Mouse (Mus musculus) lung, embryonic 14.5 days (tissue): ENCODE results near the gene Raly. TPM values are rescaled to one million over a fixed set of nuclear protein-coding genes. Genes with fewer than 3 reads are reported as not detected.

Experiments used
- ATAC-seq: fragments of 200-750 bp; cut with Nextera tagmentation; 2 replicates; pipeline ENCODE4 v1.8.0; 2017; ENCODE audit warnings: mild to moderate bottlenecking, moderate TSS enrichment, moderate library complexity; ENCODE audit not compliant: insufficient read depth
- DNase-seq: peaks from one replicate; pipeline ENCODE4 v3.0.0-alpha.2; 2015
- H3K27ac ChIP-seq: fragments of 300-500 bp; sonication (generic); 2 replicates; pipeline ENCODE4 v1.5.1; 2014; ENCODE audit warnings: low read depth, mild to moderate bottlenecking, moderate library complexity
- H3K27me3 ChIP-seq: fragments of 300-500 bp; sonication (generic); 2 replicates; pipeline ENCODE4 v1.6.1; 2014; ENCODE audit warnings: low read length, control low read depth; ENCODE audit not compliant: insufficient read depth
- H3K36me3 ChIP-seq: fragments of 300-500 bp; sonication (generic); 2 replicates; pipeline ENCODE4 v1.6.1; 2014; ENCODE audit warnings: control low read depth; ENCODE audit not compliant: insufficient read depth
- H3K4me1 ChIP-seq: fragments of 300-500 bp; sonication (generic); 2 replicates; pipeline ENCODE4 v1.6.1; 2014; ENCODE audit warnings: antibody characterized with exemption, control low read depth; ENCODE audit not compliant: insufficient read depth
- H3K4me2 ChIP-seq: fragments of 300-500 bp; sonication (generic); 2 replicates; pipeline ENCODE4 v1.6.1; 2014; ENCODE audit warnings: mild to moderate bottlenecking
- H3K4me3 ChIP-seq: fragments of 300-500 bp; sonication (generic); 2 replicates; pipeline ENCODE4 v1.5.1; 2014; ENCODE audit warnings: low read depth, low read length
- H3K9ac ChIP-seq: fragments of 300-500 bp; sonication (generic); 2 replicates; pipeline ENCODE4 v1.6.1; 2014
- H3K9me3 ChIP-seq: fragments of 300-500 bp; sonication (generic); 2 replicates; pipeline ENCODE4 v1.6.1; 2016; ENCODE audit warnings: low read depth, low read length, control low read depth
- CTCF ChIP-seq: IDR thresholded peaks from 2 replicates; pipeline ENCODE4 v1.5.1; 2016; ENCODE audit warnings: antibody characterized with exemption, low read depth
- WGBS: fragments of 180-500 bp; shearing (Covaris S2); extraction: QIAGEN DNeasy Blood & Tissue Kit; methylation state at CpG from one replicate; pipeline ENCODE4 v1.1.7; 2014; 5-methylcytosine and 5-hydroxymethylcytosine counted together
- polyA plus RNA-seq: library from polyadenylated mRNA; unstranded; fragments of >200 nt; fragmentation: Nextera tagmentation; extraction: Ambion mirVana; gene quantifications from 2 replicates; pipeline ENCODE4 v1.2.1, GENCODE M21; 2014

Raly gene
- polyA plus RNA-seq, 1 experiment from 2014 or later = 72.9 TPM

- Histone ChIP-seq H3K9me3 (no peaks in the 10 kb centered on the region), H3K9ac (no peak overlapping the region), H3K4me3 (no peak overlapping the region), H3K27ac (no peak overlapping the region), H3K4me1 (peaks cover 7% of the 10 kb centered on the region; the same call in 1 of the 2 replicates), H3K4me2 (no peak overlapping the region), H3K36me3 (no peaks in the 10 kb centered on the region; the same call in 1 of the 2 replicates), H3K27me3 (no peaks in the 10 kb centered on the region)
- TF ChIP-seq CTCF = no peak
- DNase-seq (no peak), ATAC-seq (no peak)
- 73% methylated on average over 2 of the region's 2 CpGs for WGBS
These were observed 22.5 kb downstream of the Raly start for GRCm38 (mm10) chr2:154813426-154813825.

GRCm38 (mm10) chr2:154817089-154817488 is 26.2 kb downstream of the Raly start:
- Histone ChIP-seq H3K4me2 (no peak overlapping the region), H3K27me3 (no peaks in the 10 kb centered on the region), H3K4me1 (peaks cover 3% of the 10 kb centered on the region; the same call in 1 of the 2 replicates), H3K27ac (0 out of 2 replicates have a peak overlapping the region, but pooled peaks have one; percentile 37), H3K36me3 (0 out of 2 replicates have a peak, but pooled peaks cover 3% of the 10 kb centered on the region), H3K9me3 (no peaks in the 10 kb centered on the region), H3K9ac (no peak overlapping the region), H3K4me3 (no peak overlapping the region)
- DNase-seq = no peak
- ATAC-seq = no peak
- 63% methylated on average over 3 of the region's 3 CpGs for WGBS
- TF ChIP-seq CTCF = no peak

- ATAC-seq (no peak), DNase-seq (peak; percentile 44)
- H3K9ac ChIP-seq = no peak overlapping the region
- no peak overlapping the region for H3K27ac ChIP-seq
- H3K4me1 ChIP-seq = peaks cover 3% of the 10 kb centered on the region; the same call in 1 of the 2 replicates
- peak; percentile 42 for TF ChIP-seq CTCF
- 0 out of 2 replicates have a peak, but pooled peaks cover 6% of the 10 kb centered on the region for H3K36me3 ChIP-seq
- H3K4me3 ChIP-seq = no peak overlapping the region
- no peak overlapping the region for H3K4me2 ChIP-seq
- WGBS = 38% methylated on average over 1 of the region's 1 CpGs
- H3K27me3 ChIP-seq = no peaks in the 10 kb centered on the region
- H3K9me3 ChIP-seq = no peaks in the 10 kb centered on the region
These were observed 26.9 kb downstream of the Raly start for GRCm38 (mm10) chr2:154817788-154818187.

DNA sequence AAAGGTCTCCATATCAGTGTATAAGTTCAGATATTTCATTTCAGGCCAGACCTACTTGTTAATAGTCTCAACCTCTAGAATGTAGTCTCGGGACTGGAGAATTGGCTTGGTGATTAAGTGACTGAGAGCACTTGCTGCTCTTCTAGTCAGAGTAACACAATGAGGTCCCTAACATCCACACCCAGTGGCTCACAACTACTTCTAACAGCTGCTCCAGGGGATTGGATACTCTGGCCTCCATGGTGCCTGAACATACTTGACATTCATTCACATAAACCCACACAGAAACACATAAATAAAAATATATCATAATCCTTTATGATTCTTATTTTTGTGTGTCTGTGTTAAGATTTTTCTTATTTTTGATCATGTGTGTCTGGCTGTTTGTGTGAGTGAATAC is 27.7 kb downstream of the Raly start:
- Histone ChIP-seq H3K27ac (no peak overlapping the region), H3K4me2 (no peak overlapping the region), H3K9me3 (no peaks in the 10 kb centered on the region), H3K9ac (no peak overlapping the region), H3K4me3 (no peak overlapping the region), H3K4me1 (peaks cover 3% of the 10 kb centered on the region; the same call in 1 of the 2 replicates), H3K27me3 (no peaks in the 10 kb centered on the region), H3K36me3 (0 out of 2 replicates have a peak, but pooled peaks cover 6% of the 10 kb centered on the region)
- ATAC-seq (no peak), DNase-seq (no peak)
- no peak for TF ChIP-seq CTCF
- 45% methylated on average over 1 of the region's 1 CpGs for WGBS

- no peak for DNase-seq
- Histone ChIP-seq H3K9me3 (no peaks in the 10 kb centered on the region), H3K27ac (no peak overlapping the region), H3K27me3 (no peaks in the 10 kb centered on the region), H3K9ac (no peak overlapping the region), H3K4me2 (no peak overlapping the region), H3K4me3 (no peak overlapping the region), H3K36me3 (0 out of 2 replicates have a peak, but pooled peaks cover 6% of the 10 kb centered on the region), H3K4me1 (peaks cover 3% of the 10 kb centered on the region; the same call in 1 of the 2 replicates)
- WGBS = 72% methylated on average over 1 of the region's 1 CpGs
- no peak for TF ChIP-seq CTCF
- ATAC-seq = no peak
These were observed 29.4 kb downstream of the Raly start for GRCm38 (mm10) chr2:154820346-154820745.

- H3K4me1 ChIP-seq = no peaks in the 10 kb centered on the region
- no peak overlapping the region for H3K4me3 ChIP-seq
- no peak overlapping the region for H3K27ac ChIP-seq
- no peak overlapping the region for H3K9ac ChIP-seq
- DNase-seq (no peak), ATAC-seq (no peak)
- H3K9me3 ChIP-seq = no peaks in the 10 kb centered on the region
- no peaks in the 10 kb centered on the region for H3K27me3 ChIP-seq
- TF ChIP-seq CTCF = no peak
- 0 out of 2 replicates have a peak, but pooled peaks cover 6% of the 10 kb centered on the region for H3K36me3 ChIP-seq
- no peak overlapping the region for H3K4me2 ChIP-seq
- WGBS = 80% methylated on average over 1 of the region's 1 CpGs
These were observed 35.2 kb downstream of the Raly start for GRCm38 (mm10) chr2:154826054-154826538.

DNA sequence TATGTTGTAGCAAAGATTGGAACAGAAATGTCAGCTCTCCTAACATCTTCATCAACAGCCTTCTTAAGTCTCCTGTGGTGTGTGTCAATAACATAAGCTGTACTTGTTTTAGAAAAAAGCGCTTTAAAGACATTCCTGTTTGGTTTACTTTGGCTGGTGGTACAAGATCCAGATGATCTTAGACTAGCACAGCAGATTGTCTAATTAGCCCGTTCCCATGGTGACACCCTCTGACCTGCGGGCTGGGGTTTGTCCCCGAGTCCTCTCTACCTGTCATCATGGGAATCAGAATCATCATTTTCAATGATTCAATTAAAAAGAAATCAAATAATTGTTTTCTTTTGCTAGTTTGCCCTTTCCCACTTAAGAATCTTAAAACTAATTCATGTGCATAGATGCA is 36.6 kb downstream of the Raly start:
- Histone ChIP-seq H3K4me2 (no peak overlapping the region), H3K9me3 (no peaks in the 10 kb centered on the region), H3K36me3 (0 out of 2 replicates have a peak, but pooled peaks cover 1% of the 10 kb centered on the region), H3K27me3 (no peaks in the 10 kb centered on the region), H3K4me3 (no peak overlapping the region), H3K4me1 (no peaks in the 10 kb centered on the region), H3K9ac (no peak overlapping the region), H3K27ac (no peak overlapping the region)
- WGBS = 68% methylated on average over 4 of the region's 4 CpGs
- no peak for TF ChIP-seq CTCF
- ATAC-seq (no peak), DNase-seq (no peak)
